9 mouse cellular contexts compared by ENCODE assay signal in genomic region chr14:55763166-55763565, GRCm38 (mm10). TPM values are rescaled to one million over a fixed set of nuclear protein-coding genes. Genes with fewer than 3 reads are reported as not detected.
DNase-seq lines count a peak whose midpoint lies in the region; ATAC-seq and TF ChIP-seq lines count a peak whose summit lies in the region.
"Had no signal": no experiment of that assay in that cellular context is flagged by ENCODE, and none has a peak within 500 bp of the region (broad histone marks: within the 10 kb centered on the region; RNA-seq: fewer than 3 reads in every experiment).

No protein-coding gene starts in this region.

- H3K9me3 ChIP-seq in hindbrain, embryonic 10.5 days, result no peaks in the 10 kb centered on the region
- no peaks in the 10 kb centered on the region for H3K9me3 ChIP-seq in hindbrain, embryonic 12.5 days (replicated peaks)
- H3K9me3 ChIP-seq in heart, embryonic 14.5 days (ENCODE audit: control insufficient read depth, low read length), result no peaks in the 10 kb centered on the region
- no peaks in the 10 kb centered on the region for H3K9me3 ChIP-seq in lung, embryonic 14.5 days (ENCODE audit: low read depth, low read length)

- no peak for DNase-seq in hindbrain, embryonic 10.5 days (ENCODE audit: low spot score)
- DNase-seq in MEL-GATA-1-ER (ENCODE audit: extremely low read depth, low read depth), result peak; percentile 35
- peak; percentile 17 for DNase-seq in lung, embryonic 14.5 days
- no peak for DNase-seq in frontal cortex, adult 2 months (ENCODE audit: extremely low spot score in 1 of 2, low spot score in 1 of 2)
- DNase-seq in cerebellum, adult 11-12 months, result no peak
- DNase-seq in layer of hippocampus, postnatal 25 days (ENCODE audit: extremely low spot score in 1 of 2, low spot score in 1 of 2), result no peak
- DNase-seq: cerebellum, postnatal 36 days had no signal

- H3K4me3 ChIP-seq in hindbrain, embryonic 10.5 days, result peak overlapping the region; percentile 65; the same call in 1 of the 2 replicates
- no peak overlapping the region for H3K4me3 ChIP-seq in hindbrain, embryonic 12.5 days
- no peak overlapping the region for H3K4me3 ChIP-seq in heart, embryonic 14.5 days (ENCODE audit: control insufficient read depth in 1 of 2, insufficient read depth in 1 of 2, low read depth in 1 of 2, low read length in 2 of 2)
- no peak overlapping the region for H3K4me3 ChIP-seq in lung, embryonic 14.5 days (ENCODE audit: low read depth, low read length)

- no peak for ATAC-seq in hindbrain, embryonic 12.5 days (ENCODE audit: low FRiP score)
- no peak for ATAC-seq in heart, embryonic 14.5 days (ENCODE audit: insufficient number of reproducible peaks, insufficient read depth, low FRiP score, low read depth)
- no peak for ATAC-seq in lung, embryonic 14.5 days (ENCODE audit: insufficient read depth)

- peaks cover 79% of the 10 kb centered on the region for H3K27me3 ChIP-seq in hindbrain, embryonic 10.5 days (ENCODE audit: insufficient read depth, poor library complexity, severe bottlenecking)
- peaks cover 76% of the 10 kb centered on the region for H3K27me3 ChIP-seq in hindbrain, embryonic 12.5 days
- H3K27me3 ChIP-seq in heart, embryonic 14.5 days (ENCODE audit: control insufficient read depth, insufficient read depth, low read length), result peaks cover 30% of the 10 kb centered on the region
- peaks cover 28% of the 10 kb centered on the region for H3K27me3 ChIP-seq in lung, embryonic 14.5 days (ENCODE audit: insufficient read depth, low read length)

- H3K9ac ChIP-seq in hindbrain, embryonic 12.5 days, result no peak overlapping the region
- peak overlapping the region; percentile 78 for H3K9ac ChIP-seq in heart, embryonic 14.5 days (ENCODE audit: low read length)
- H3K9ac ChIP-seq in lung, embryonic 14.5 days, result peak overlapping the region; percentile 65; the same call in 1 of the 2 replicates

- 57% methylated on average over 7 of the region's 7 CpGs for WGBS in hindbrain, embryonic 10.5 days
- 68% methylated on average over 7 of the region's 7 CpGs for WGBS in hindbrain, embryonic 12.5 days
- 16% methylated on average over 7 of the region's 7 CpGs for WGBS in heart, embryonic 14.5 days
- WGBS in lung, embryonic 14.5 days, result 49% methylated on average over 7 of the region's 7 CpGs

- H3K4me2 ChIP-seq in hindbrain, embryonic 12.5 days (replicated peaks), result no peak overlapping the region
- peak overlapping the region; percentile 99; the same call in 1 of the 2 replicates for H3K4me2 ChIP-seq in heart, embryonic 14.5 days (ENCODE audit: low read length)
- H3K4me2 ChIP-seq in lung, embryonic 14.5 days, result peak overlapping the region; percentile 98

- H3K27ac ChIP-seq in hindbrain, embryonic 10.5 days, result 0 out of 2 replicates have a peak overlapping the region, but pooled peaks have one; percentile 85
- no peak overlapping the region for H3K27ac ChIP-seq in hindbrain, embryonic 12.5 days
- H3K27ac ChIP-seq in heart, embryonic 14.5 days (replicated peaks in 1 of 2; ENCODE audit: control insufficient read depth in 1 of 2, insufficient read depth in 1 of 2, low read depth in 2 of 2, low read length in 2 of 2), result 0 out of 4 replicates have a peak overlapping the region, but pooled peaks have one; percentile 11 to 19
- H3K27ac ChIP-seq in lung, embryonic 14.5 days (ENCODE audit: low read depth), result no peak overlapping the region

- peaks cover 29% of the 10 kb centered on the region for H3K4me1 ChIP-seq in hindbrain, embryonic 10.5 days (replicated peaks)
- H3K4me1 ChIP-seq in hindbrain, embryonic 12.5 days, result peaks cover 18% of the 10 kb centered on the region
- peaks cover 25 to 26% of the 10 kb centered on the region in 2 experiments for H3K4me1 ChIP-seq in heart, embryonic 14.5 days (ENCODE audit: control insufficient read depth in 2 of 2, insufficient read depth in 2 of 2, low read length in 2 of 2)
- 0 out of 2 replicates have a peak, but pooled peaks cover 5% of the 10 kb centered on the region for H3K4me1 ChIP-seq in lung, embryonic 14.5 days (ENCODE audit: insufficient read depth)

- H3K36me3 ChIP-seq in hindbrain, embryonic 10.5 days, result no peaks in the 10 kb centered on the region
- H3K36me3 ChIP-seq in hindbrain, embryonic 12.5 days, result no peaks in the 10 kb centered on the region
- no peaks in the 10 kb centered on the region for H3K36me3 ChIP-seq in heart, embryonic 14.5 days (ENCODE audit: control insufficient read depth, insufficient read depth, low read length)
- no peaks in the 10 kb centered on the region for H3K36me3 ChIP-seq in lung, embryonic 14.5 days (ENCODE audit: insufficient read depth)

- TF ChIP-seq CTCF in lung, embryonic 14.5 days (IDR thresholded peaks at IDR 0.05; ENCODE audit: low read depth), result no peak

RNA-seq across cellular contexts. Expression of gene Ltb4r2, which starts 1.9 kb away (rescaled TPM):
- 0.14 and 0.21 TPM in 2 replicates for polyA plus RNA-seq in hindbrain, embryonic 10.5 days (2016; fragmentation: Nextera tagmentation; extraction: Ambion mirVana)
- polyA plus RNA-seq in hindbrain, embryonic 12.5 days (2016; fragmentation: Nextera tagmentation; extraction: Ambion mirVana), result 0.36 and 0.57 TPM in 2 replicates
- polyA plus RNA-seq in heart, embryonic 14.5 days (2014; fragmentation: Nextera tagmentation; extraction: Ambion mirVana), result 0.24 and 0.27 TPM in 2 replicates
- polyA plus RNA-seq in lung, embryonic 14.5 days (2014; fragmentation: Nextera tagmentation; extraction: Ambion mirVana), result 0.19 and 0.70 TPM in 2 replicates
- polyA plus RNA-seq in frontal cortex, adult 2 months (2012; rRNA removed), result 0.18 and 0.19 TPM in 2 replicates
- under 1 TPM; 0.10 to 0.19 TPM for total RNA-seq in layer of hippocampus, postnatal 25 days (2021)

RNA-seq across cellular contexts. Expression of gene Ltb4r1, which starts 2.6 kb away (rescaled TPM):
- 0.11 and 0.39 TPM in 2 replicates for polyA plus RNA-seq in hindbrain, embryonic 10.5 days (2016; fragmentation: Nextera tagmentation; extraction: Ambion mirVana)
- 0.72 TPM in 1 of 2 replicates, not detected in the other for polyA plus RNA-seq in hindbrain, embryonic 12.5 days (2016; fragmentation: Nextera tagmentation; extraction: Ambion mirVana)
- 0.28 and 0.62 TPM in 2 replicates for polyA plus RNA-seq in heart, embryonic 14.5 days (2014; fragmentation: Nextera tagmentation; extraction: Ambion mirVana)
- polyA plus RNA-seq in lung, embryonic 14.5 days (2014; fragmentation: Nextera tagmentation; extraction: Ambion mirVana), result 0.31 and 0.64 TPM in 2 replicates
- polyA plus RNA-seq in frontal cortex, adult 2 months (2012; rRNA removed), result 0.11 and 0.14 TPM in 2 replicates
- total RNA-seq in layer of hippocampus, postnatal 25 days (2021), result under 1 TPM in 1 of 2 experiments, not detected in 1; 0.32 TPM

RNA-seq across cellular contexts. Expression of gene Cideb, which starts 4.9 kb away (rescaled TPM):
- 0.17 TPM in 1 of 2 replicates, not detected in the other for polyA plus RNA-seq in hindbrain, embryonic 10.5 days (2016; fragmentation: Nextera tagmentation; extraction: Ambion mirVana)
- 0.36 and 0.56 TPM in 2 replicates for polyA plus RNA-seq in hindbrain, embryonic 12.5 days (2016; fragmentation: Nextera tagmentation; extraction: Ambion mirVana)
- 1.5 and 1.6 TPM in 2 replicates for polyA plus RNA-seq in heart, embryonic 14.5 days (2014; fragmentation: Nextera tagmentation; extraction: Ambion mirVana)
- 0.36 and 0.38 TPM in 2 replicates for polyA plus RNA-seq in lung, embryonic 14.5 days (2014; fragmentation: Nextera tagmentation; extraction: Ambion mirVana)
- polyA plus RNA-seq in frontal cortex, adult 2 months (2012; rRNA removed), result 15.6 and 18.7 TPM in 2 replicates
- 1 to 10 TPM; 1.4 to 2.1 TPM for total RNA-seq in layer of hippocampus, postnatal 25 days (2021)

RNA-seq across cellular contexts. Expression of gene Nop9, which starts 17.7 kb away (rescaled TPM):
- polyA plus RNA-seq in hindbrain, embryonic 10.5 days (2016; fragmentation: Nextera tagmentation; extraction: Ambion mirVana), result 53.3 and 56.5 TPM in 2 replicates
- polyA plus RNA-seq in hindbrain, embryonic 12.5 days (2016; fragmentation: Nextera tagmentation; extraction: Ambion mirVana), result 42.0 and 47.5 TPM in 2 replicates
- 21.3 and 25.2 TPM in 2 replicates for polyA plus RNA-seq in heart, embryonic 14.5 days (2014; fragmentation: Nextera tagmentation; extraction: Ambion mirVana)
- 48.7 and 50.6 TPM in 2 replicates for polyA plus RNA-seq in lung, embryonic 14.5 days (2014; fragmentation: Nextera tagmentation; extraction: Ambion mirVana)
- polyA plus RNA-seq in frontal cortex, adult 2 months (2012; rRNA removed), result 8.9 and 9.0 TPM in 2 replicates
- total RNA-seq in layer of hippocampus, postnatal 25 days (2021), result 10 to 100 TPM; 13.4 to 13.6 TPM

RNA-seq across cellular contexts. Expression of gene Dhrs1, which starts 17.7 kb away (rescaled TPM):
- 68.5 and 73.8 TPM in 2 replicates for polyA plus RNA-seq in hindbrain, embryonic 10.5 days (2016; fragmentation: Nextera tagmentation; extraction: Ambion mirVana)
- 73.2 and 75.0 TPM in 2 replicates for polyA plus RNA-seq in hindbrain, embryonic 12.5 days (2016; fragmentation: Nextera tagmentation; extraction: Ambion mirVana)
- 59.8 and 70.6 TPM in 2 replicates for polyA plus RNA-seq in heart, embryonic 14.5 days (2014; fragmentation: Nextera tagmentation; extraction: Ambion mirVana)
- polyA plus RNA-seq in lung, embryonic 14.5 days (2014; fragmentation: Nextera tagmentation; extraction: Ambion mirVana), result 76.7 and 79.9 TPM in 2 replicates
- polyA plus RNA-seq in frontal cortex, adult 2 months (2012; rRNA removed), result 111 and 119 TPM in 2 replicates
- 10 to 100 TPM; 78.3 to 94.9 TPM for total RNA-seq in layer of hippocampus, postnatal 25 days (2021)

Comparison
In these comparisons a context has a peak if more than half of its experiments do, and no peak if none do; other contexts are left out.
1. H3K27ac ChIP-seq: peak in hindbrain, embryonic 10.5 days (single experiment) and heart, embryonic 14.5 days (2 of 2); none in hindbrain, embryonic 12.5 days (single experiment) and lung, embryonic 14.5 days (single experiment).
2. DNase-seq: peak in MEL-GATA-1-ER (single experiment) and lung, embryonic 14.5 days (single experiment); none in hindbrain, embryonic 10.5 days (single experiment), frontal cortex, adult 2 months (0 of 2), cerebellum, adult 11-12 months (single experiment) and layer of hippocampus, postnatal 25 days (0 of 2).